Mouse (Mus musculus) cerebellum, adult 8-10 months (tissue): Measurements from ENCODE around the gene Gabrd.
A peak's percentile ranks its signal among the peaks of the same experiment; 100 is the strongest.
"Not testable (repeated sequence)": the region's sequence is repeated elsewhere in the genome, so short reads cannot be mapped to it uniquely, and the experiment has no call there.

Experiments used
- DNase-seq: peaks from one replicate; pipeline ENCODE4 v3.0.0; 2022

Gabrd gene

GRCm38 (mm10) chr4:155397511-155398221 is at the start of gene Gabrd:
Gene Gabrd (minus strand): TSS chr4:155398112.
- DNase-seq = peak; percentile 77

GRCm38 (mm10) chr4:155442808-155443207 is 44.9 kb upstream of the Gabrd start:
- no peak for DNase-seq

DNA sequence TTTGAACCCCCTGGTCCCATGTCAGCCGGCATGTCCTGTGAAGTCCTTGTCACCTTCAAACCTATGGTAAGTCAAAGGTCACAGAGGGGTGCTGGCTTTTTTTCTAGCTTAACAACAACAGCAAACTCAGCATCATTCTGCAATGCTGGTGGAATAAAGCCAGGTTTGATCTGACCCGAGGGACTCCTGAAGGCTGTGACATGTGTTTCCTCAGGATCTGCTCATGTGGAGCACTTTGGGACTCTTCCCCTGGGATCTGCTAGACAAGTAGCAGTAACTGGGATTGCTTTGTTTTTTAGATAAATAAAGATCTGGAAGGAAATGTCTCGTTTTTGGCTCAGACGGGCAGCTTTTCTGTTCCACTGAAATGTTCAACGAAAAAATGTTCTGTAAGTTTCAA is 36.1 kb upstream of the Gabrd start:
- DNase-seq = no peak

DNA sequence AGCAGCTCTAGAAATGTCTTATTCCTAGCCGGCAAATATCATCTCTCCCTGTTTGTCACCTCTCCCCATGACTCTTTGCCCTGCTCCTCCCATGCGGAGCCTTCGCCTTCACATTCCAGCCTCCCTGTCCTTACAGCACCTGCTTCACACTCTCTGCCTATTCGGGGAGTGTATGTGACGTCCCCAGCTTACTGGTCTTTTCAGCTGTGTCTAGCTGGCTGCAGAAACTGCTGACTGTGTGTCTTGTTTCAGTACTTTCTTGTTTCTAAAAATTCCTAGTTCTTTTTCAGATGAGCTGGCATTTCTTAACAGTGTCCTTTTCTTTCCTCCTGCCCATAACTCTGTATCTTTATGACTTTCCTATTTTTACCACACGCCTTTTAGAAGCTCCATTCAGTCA is 34.4 kb upstream of the Gabrd start:
- DNase-seq = no peak

GRCm38 (mm10) chr4:155429202-155429601 is 31.3 kb upstream of the Gabrd start:
- no peak for DNase-seq

DNA sequence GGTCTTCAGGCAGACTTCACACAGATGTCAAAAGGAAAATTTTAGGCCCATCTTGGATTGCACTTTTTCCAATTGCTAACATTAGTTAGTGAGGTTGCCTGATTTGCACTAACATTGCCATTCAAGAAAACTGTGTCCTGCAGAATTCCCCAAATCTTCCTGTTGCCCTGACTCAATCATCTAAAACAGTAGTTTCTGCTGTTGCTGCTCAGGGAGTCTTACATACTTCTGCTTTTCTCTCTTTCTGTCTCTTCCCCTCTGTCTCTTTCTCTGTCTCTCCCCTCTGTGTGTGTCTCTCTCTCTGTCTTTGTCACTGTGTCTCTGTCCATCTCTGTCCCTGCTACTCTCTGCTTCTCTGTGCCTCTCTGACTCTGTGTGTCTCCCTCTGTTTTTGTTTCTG is 30.5 kb upstream of the Gabrd start:
- no peak for DNase-seq

GRCm38 (mm10) chr4:155426272-155426671 is 28.4 kb upstream of the Gabrd start:
- DNase-seq = no peak

DNA sequence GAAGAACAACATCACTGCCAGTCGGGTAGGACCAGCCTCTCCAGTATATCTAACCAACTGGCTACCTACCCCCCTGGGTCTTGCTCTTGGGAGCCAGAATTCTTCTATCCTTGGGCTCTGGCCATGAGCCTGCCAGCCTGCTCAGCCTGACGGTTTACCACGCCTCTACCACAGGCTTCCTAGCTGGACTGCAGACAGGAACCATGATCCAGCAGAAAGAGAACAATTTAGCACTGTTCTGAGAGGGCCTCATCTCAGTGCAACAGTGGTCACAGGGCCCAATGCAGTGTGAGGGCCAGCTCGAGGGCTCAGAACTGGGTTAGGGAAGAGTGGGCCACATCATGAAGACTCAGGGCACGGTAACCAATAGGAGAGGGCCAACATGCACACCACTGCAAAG is 26.1 kb upstream of the Gabrd start:
- no peak for DNase-seq

- not testable (repeated sequence) for DNase-seq
Observed at GRCm38 (mm10) chr4:155421412-155422370, 23.8 kb upstream of the Gabrd start.

DNA sequence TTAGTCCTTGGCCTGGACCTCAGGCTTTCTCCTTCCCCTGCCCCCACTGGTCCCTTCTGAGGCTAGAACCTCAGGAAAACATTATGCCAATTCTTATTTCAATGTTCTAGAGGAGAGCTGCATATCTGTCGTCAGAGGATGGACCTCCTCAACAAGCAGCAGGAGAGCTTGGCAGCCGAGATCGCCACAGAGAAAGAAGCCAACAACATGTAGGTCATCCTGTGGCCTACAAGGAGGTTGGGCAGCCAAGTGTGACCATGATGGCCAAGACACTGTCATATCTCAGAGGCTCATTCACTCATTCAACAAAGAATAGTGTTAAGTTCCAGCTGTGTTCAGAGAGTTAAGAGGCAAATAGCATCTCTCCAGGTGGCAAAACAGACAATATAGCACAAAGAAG is 22.2 kb upstream of the Gabrd start:
- DNase-seq = peak; percentile 69

- no peak for DNase-seq
Observed at GRCm38 (mm10) chr4:155414656-155415235, 16.8 kb upstream of the Gabrd start.

DNA sequence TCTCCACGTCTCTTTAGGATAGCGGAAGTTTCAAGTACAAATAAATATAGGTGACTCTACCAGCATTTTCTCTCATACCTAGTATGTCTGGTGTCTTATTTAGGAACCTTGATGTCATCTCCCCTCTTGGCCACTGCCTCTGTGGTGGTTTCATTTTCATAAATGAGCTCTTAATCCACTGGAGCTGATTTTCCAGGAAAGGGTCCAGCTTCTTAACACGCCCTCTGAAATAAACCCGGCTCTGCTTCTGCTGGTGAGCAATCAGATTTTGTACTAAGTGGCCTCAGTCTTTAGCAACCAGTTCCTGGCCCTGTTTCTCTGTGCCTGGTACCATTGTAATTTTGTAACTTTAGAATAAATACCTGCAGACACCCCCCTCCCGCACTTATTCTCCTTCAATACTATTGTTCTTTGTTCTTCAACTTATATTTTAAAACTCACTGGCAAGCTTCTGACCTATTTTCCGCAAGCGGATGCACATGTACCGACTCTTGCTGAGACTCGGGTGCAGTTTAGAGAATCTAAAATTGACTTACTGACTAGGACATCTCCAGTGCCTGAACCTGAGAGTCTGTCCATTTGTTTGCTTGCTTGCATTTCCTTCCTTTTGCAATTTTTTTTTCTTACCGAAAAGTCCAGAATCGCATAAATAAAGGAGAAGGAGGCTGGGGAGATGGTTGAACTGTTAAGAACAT is 15.9 kb upstream of the Gabrd start:
- no peak for DNase-seq

DNA sequence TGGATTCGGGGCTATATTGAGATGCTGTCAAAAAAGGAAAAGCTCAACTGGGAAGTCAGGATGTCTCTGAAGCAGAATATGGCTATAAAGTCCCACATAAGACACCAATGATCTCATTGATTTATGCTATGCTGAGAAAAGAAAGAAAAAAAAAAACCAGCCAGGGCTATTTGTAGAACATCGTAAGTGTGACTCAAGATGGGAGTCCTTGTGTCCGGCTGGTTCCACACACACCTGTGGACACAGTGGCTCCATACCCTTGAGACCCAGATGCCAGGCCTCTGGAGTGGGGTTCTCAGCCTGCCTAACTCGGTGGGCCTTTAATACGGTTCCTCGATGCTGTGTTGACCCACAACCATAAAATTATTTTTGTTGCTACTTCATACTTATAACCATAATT is 14.2 kb upstream of the Gabrd start:
- DNase-seq = no peak

DNA sequence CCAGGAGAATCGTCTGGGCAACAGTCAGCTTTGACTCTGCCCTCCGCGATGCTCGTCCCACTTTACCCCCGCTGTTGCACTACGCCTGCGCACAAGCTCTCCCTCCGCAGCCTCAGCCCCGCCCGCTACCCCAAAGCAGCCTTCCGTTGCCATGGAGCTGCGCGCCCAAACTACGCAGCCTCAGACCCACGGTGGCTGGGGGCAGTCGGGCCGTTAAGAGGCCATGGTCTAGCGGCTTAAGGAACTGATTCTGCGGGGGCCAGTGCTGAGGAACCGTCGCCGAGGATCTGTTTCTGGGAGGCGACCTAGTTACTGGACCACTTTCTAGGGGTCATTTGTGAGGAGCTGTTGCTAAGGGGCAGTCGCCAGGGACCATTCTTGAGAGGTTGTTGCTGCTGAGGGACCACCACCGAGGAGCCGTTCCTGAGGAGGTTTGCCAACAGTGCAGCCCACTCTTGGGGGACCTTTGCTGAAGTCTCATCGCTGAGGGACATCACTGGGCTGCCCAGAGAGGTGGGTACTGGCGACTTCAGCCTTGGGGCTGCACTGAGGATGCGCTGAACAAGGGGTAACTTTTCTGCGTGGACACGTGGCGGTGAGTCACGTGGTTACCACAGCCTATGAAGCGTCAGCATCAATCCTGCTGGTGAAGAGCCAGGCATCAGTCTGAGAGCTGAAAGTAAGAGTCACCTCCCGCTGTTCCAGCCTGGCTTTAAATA is 11.3 kb upstream of the Gabrd start, which contains the start of gene Cfap74:
Cfap74 (plus strand) TSS at position 133 of the 719 bp plus-strand sequence.
- DNase-seq = peak; percentile 80

GRCm38 (mm10) chr4:155408695-155409057 is 10.8 kb upstream of the Gabrd start:
- no peak for DNase-seq

DNA sequence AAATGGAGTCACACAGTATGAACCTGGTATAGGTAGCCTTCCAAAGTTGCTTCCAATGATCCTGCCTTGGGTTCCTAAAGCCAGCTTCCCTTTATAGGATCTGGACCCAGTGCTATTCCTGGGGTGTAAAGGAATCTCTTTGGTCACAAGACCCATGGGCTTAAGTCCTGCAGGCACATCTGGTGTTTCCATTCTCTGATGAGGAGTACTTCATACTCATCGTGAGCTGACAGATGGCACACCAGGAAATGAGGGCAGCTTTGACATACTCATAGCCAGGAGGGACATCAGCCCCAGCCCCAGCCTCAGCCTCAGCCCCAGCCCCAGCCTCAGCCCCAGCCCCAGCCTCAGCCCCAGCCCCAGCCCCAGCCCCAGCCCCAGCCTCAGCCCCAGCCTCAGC is 4.6 kb upstream of the Gabrd start:
- no peak for DNase-seq

GRCm38 (mm10) chr4:155401121-155401520 is 3.2 kb upstream of the Gabrd start:
- DNase-seq = peak; percentile 76

GRCm38 (mm10) chr4:155398222-155398540 is 269 bp upstream of the Gabrd start:
- no peak for DNase-seq

DNA sequence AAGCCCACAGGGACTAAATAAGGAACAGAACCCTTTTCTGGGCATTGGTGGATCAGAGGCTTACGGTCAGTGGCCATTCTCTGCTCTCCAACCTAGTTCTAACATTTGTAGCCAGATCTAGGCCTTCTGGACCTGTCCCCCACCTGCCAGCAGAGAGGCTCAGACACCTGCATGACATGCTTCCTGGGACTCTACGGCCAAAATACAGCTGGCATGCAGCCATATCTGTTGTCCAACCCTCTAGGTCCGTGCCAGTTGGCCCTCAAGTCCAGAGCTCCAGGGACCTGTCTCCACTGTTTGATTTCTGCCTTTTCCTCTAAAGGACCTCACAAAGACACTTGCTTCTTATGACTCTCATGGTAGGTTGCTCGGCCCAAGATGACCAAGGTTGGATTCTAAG is 1.2 kb downstream of the Gabrd start:
- peak; percentile 93 for DNase-seq

- DNase-seq = no peak
Observed at GRCm38 (mm10) chr4:155395471-155395870, 2.4 kb downstream of the Gabrd start.

- no peak for DNase-seq
Observed at GRCm38 (mm10) chr4:155387166-155387565, 10.7 kb downstream of the Gabrd start.

DNA sequence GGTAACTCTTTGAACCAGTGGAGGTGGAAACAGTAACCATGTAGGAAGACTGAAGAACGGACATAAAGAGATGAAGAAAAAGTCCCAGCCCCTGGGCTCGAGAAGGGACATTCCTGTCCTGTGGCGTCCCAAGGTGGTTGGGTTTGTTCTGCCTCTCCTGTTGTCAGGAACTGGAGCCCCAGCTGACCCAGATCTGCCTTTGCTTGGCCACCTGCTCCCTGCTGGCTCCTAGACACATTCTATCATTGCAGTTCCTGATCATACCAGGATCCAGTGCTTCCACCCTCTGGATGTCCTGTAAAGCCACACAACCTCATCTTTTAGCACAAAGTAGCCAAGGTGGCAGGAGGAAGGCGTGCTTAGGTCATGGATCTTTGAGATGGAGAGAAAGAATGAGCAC is 14.6 kb downstream of the Gabrd start:
- peak; percentile 69 for DNase-seq

DNA sequence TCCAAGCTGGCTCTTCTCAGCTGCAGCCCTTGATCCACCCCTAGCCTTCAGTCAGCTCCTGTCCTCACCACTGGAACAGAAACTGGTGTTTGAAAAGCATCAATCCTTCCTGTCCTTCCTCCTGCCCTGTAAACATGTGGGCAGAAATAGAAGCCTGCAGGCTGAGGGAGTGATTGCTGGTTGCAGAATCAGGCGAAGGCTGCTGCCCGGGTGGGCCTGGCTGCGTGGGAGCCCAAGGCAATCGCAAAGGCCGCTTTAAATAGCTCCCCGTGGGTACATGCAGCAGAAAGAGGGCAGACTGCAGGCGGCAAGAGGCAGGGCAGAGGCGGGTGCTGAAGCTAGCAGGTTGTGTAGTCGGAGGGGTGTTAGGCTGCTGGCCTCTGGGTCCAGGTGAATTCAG is 15.2 kb downstream of the Gabrd start:
- no peak for DNase-seq
